Mouse (Mus musculus): ENCODE measurements around the gene Mcu. TPM values are rescaled to one million over a fixed set of nuclear protein-coding genes. Genes with fewer than 3 reads are reported as not detected.

Mcu gene
- polyA plus RNA-seq, 1 experiment from 2014 or later, result 22.0 TPM

- Histone ChIP-seq H3K9ac (no peak overlapping the region), H3K4me1 (replicated peaks) (no peaks in the 10 kb centered on the region), H3K27ac (no peak overlapping the region), H3K4me2 (no peak overlapping the region), H3K9me3 (replicated peaks) (no peaks in the 10 kb centered on the region; the same call in 1 of the 2 replicates), H3K36me3 (peaks cover 5% of the 10 kb centered on the region; the same call in 1 of the 2 replicates), H3K27me3 (no peaks in the 10 kb centered on the region), H3K4me3 (no peak overlapping the region)
- ATAC-seq (replicated peaks; ENCODE audit: insufficient number of reproducible peaks, insufficient read depth, low FRiP score, low read depth), result no peak
- 83% methylated on average over 8 of the region's 8 CpGs for WGBS
Observed at GRCm38 (mm10) chr10:59490920-59491319, 125.6 kb downstream of the Mcu start.

- 93% methylated on average over 1 of the region's 1 CpGs for WGBS
- no peaks in the 10 kb centered on the region; the same call in 1 of the 2 replicates for H3K9me3 ChIP-seq (replicated peaks)
- ATAC-seq (replicated peaks; ENCODE audit: insufficient number of reproducible peaks, insufficient read depth, low FRiP score, low read depth), result no peak
- no peak overlapping the region for H3K27ac ChIP-seq
- H3K4me1 ChIP-seq (replicated peaks), result no peaks in the 10 kb centered on the region
- H3K36me3 ChIP-seq, result peaks cover 5% of the 10 kb centered on the region; the same call in 1 of the 2 replicates
- no peak overlapping the region for H3K4me3 ChIP-seq
- H3K27me3 ChIP-seq, result no peaks in the 10 kb centered on the region
- no peak overlapping the region for H3K9ac ChIP-seq
- H3K4me2 ChIP-seq, result no peak overlapping the region
Observed at GRCm38 (mm10) chr10:59489411-59489810, 127.1 kb downstream of the Mcu start.

GRCm38 (mm10) chr10:59487351-59487750 lies 129.1 kb downstream of the Mcu start:
- Histone ChIP-seq H3K4me1 (replicated peaks) (no peaks in the 10 kb centered on the region), H3K4me2 (no peak overlapping the region), H3K4me3 (no peak overlapping the region), H3K27ac (no peak overlapping the region), H3K36me3 (peaks cover 5% of the 10 kb centered on the region; the same call in 1 of the 2 replicates), H3K27me3 (no peaks in the 10 kb centered on the region), H3K9me3 (replicated peaks) (no peaks in the 10 kb centered on the region; the same call in 1 of the 2 replicates), H3K9ac (no peak overlapping the region)
- 83% methylated on average over 2 of the region's 2 CpGs for WGBS
- ATAC-seq (replicated peaks; ENCODE audit: insufficient number of reproducible peaks, insufficient read depth, low FRiP score, low read depth), result no peak

- H3K4me1 ChIP-seq (replicated peaks), result no peaks in the 10 kb centered on the region
- H3K9me3 ChIP-seq (replicated peaks), result no peaks in the 10 kb centered on the region
- no peak overlapping the region for H3K9ac ChIP-seq
- 91% methylated on average over 6 of the region's 6 CpGs for WGBS
- no peaks in the 10 kb centered on the region for H3K27me3 ChIP-seq
- H3K36me3 ChIP-seq, result 0 out of 2 replicates have a peak, but pooled peaks cover 5% of the 10 kb centered on the region
- no peak overlapping the region for H3K4me3 ChIP-seq
- H3K4me2 ChIP-seq, result no peak overlapping the region
- no peak overlapping the region for H3K27ac ChIP-seq
- ATAC-seq (replicated peaks; ENCODE audit: insufficient number of reproducible peaks, insufficient read depth, low FRiP score, low read depth), result no peak
Observed at GRCm38 (mm10) chr10:59484318-59484717, 132.2 kb downstream of the Mcu start.

- Histone ChIP-seq H3K36me3 (0 out of 2 replicates have a peak, but pooled peaks cover 2% of the 10 kb centered on the region), H3K9ac (no peak overlapping the region), H3K27me3 (no peaks in the 10 kb centered on the region), H3K4me3 (no peak overlapping the region), H3K4me2 (no peak overlapping the region), H3K27ac (no peak overlapping the region), H3K4me1 (replicated peaks) (no peaks in the 10 kb centered on the region), H3K9me3 (replicated peaks) (peaks cover 7% of the 10 kb centered on the region; the same call in 1 of the 2 replicates)
- WGBS, result 93% methylated on average over 5 of the region's 5 CpGs
- no peak for ATAC-seq (replicated peaks; ENCODE audit: insufficient number of reproducible peaks, insufficient read depth, low FRiP score, low read depth)
Observed at GRCm38 (mm10) chr10:59481381-59481780, 135.1 kb downstream of the Mcu start.

GRCm38 (mm10) chr10:59470451-59470850 lies 146.0 kb downstream of the Mcu start:
- no peaks in the 10 kb centered on the region for H3K9me3 ChIP-seq (replicated peaks)
- peaks cover 22% of the 10 kb centered on the region for H3K4me1 ChIP-seq (replicated peaks)
- no peak for ATAC-seq (replicated peaks; ENCODE audit: insufficient number of reproducible peaks, insufficient read depth, low FRiP score, low read depth)
- no peaks in the 10 kb centered on the region for H3K36me3 ChIP-seq
- no peak overlapping the region for H3K4me3 ChIP-seq
- WGBS, result 52% methylated on average over 5 of the region's 5 CpGs
- no peak overlapping the region for H3K9ac ChIP-seq
- H3K27ac ChIP-seq, result peak overlapping the region; percentile 64
- no peak overlapping the region for H3K4me2 ChIP-seq
- H3K27me3 ChIP-seq, result no peaks in the 10 kb centered on the region

GRCm38 (mm10) chr10:59467297-59467696 lies 149.2 kb downstream of the Mcu start:
- no peak for ATAC-seq (replicated peaks; ENCODE audit: insufficient number of reproducible peaks, insufficient read depth, low FRiP score, low read depth)
- H3K4me1 ChIP-seq (replicated peaks), result peaks cover 22% of the 10 kb centered on the region
- no peak overlapping the region for H3K27ac ChIP-seq
- no peak overlapping the region for H3K4me3 ChIP-seq
- H3K9ac ChIP-seq, result no peak overlapping the region
- no peaks in the 10 kb centered on the region for H3K36me3 ChIP-seq
- no peak overlapping the region for H3K4me2 ChIP-seq
- no peaks in the 10 kb centered on the region for H3K9me3 ChIP-seq (replicated peaks)
- 72% methylated on average over 12 of the region's 12 CpGs for WGBS
- H3K27me3 ChIP-seq, result no peaks in the 10 kb centered on the region

- ATAC-seq (replicated peaks; ENCODE audit: insufficient number of reproducible peaks, insufficient read depth, low FRiP score, low read depth), result no peak
- H3K4me3 ChIP-seq, result no peak overlapping the region
- H3K9me3 ChIP-seq (replicated peaks), result no peaks in the 10 kb centered on the region
- no peak overlapping the region for H3K27ac ChIP-seq
- H3K9ac ChIP-seq, result no peak overlapping the region
- H3K36me3 ChIP-seq, result no peaks in the 10 kb centered on the region
- H3K4me2 ChIP-seq, result no peak overlapping the region
- H3K4me1 ChIP-seq (replicated peaks), result peaks cover 22% of the 10 kb centered on the region
- 92% methylated on average over 4 of the region's 4 CpGs for WGBS
- H3K27me3 ChIP-seq, result no peaks in the 10 kb centered on the region
Observed at GRCm38 (mm10) chr10:59466626-59467025, 149.9 kb downstream of the Mcu start.

- H3K9me3 ChIP-seq (replicated peaks), result no peaks in the 10 kb centered on the region
- no peak overlapping the region for H3K4me3 ChIP-seq
- H3K27me3 ChIP-seq, result no peaks in the 10 kb centered on the region
- no peak overlapping the region for H3K4me2 ChIP-seq
- 89% methylated on average over 3 of the region's 3 CpGs for WGBS
- no peaks in the 10 kb centered on the region for H3K36me3 ChIP-seq
- ATAC-seq (replicated peaks; ENCODE audit: insufficient number of reproducible peaks, insufficient read depth, low FRiP score, low read depth), result no peak
- no peak overlapping the region for H3K9ac ChIP-seq
- H3K4me1 ChIP-seq (replicated peaks), result peaks cover 21% of the 10 kb centered on the region
- H3K27ac ChIP-seq, result no peak overlapping the region
Observed at GRCm38 (mm10) chr10:59465546-59465945, 150.9 kb downstream of the Mcu start.

- no peak overlapping the region for H3K4me2 ChIP-seq
- no peaks in the 10 kb centered on the region for H3K9me3 ChIP-seq (replicated peaks)
- H3K4me3 ChIP-seq, result no peak overlapping the region
- WGBS, result 81% methylated on average over 6 of the region's 6 CpGs
- H3K27me3 ChIP-seq, result no peaks in the 10 kb centered on the region
- H3K9ac ChIP-seq, result no peak overlapping the region
- ATAC-seq (replicated peaks; ENCODE audit: insufficient number of reproducible peaks, insufficient read depth, low FRiP score, low read depth), result no peak
- H3K27ac ChIP-seq, result no peak overlapping the region
- H3K4me1 ChIP-seq (replicated peaks), result peaks cover 4% of the 10 kb centered on the region; the same call in 1 of the 2 replicates
- no peaks in the 10 kb centered on the region for H3K36me3 ChIP-seq
Observed at GRCm38 (mm10) chr10:59462307-59462706, 154.2 kb downstream of the Mcu start.

- Histone ChIP-seq H3K9me3 (replicated peaks) (no peaks in the 10 kb centered on the region), H3K4me3 (no peak overlapping the region), H3K4me2 (no peak overlapping the region), H3K27me3 (no peaks in the 10 kb centered on the region), H3K9ac (no peak overlapping the region), H3K4me1 (replicated peaks) (no peaks in the 10 kb centered on the region), H3K27ac (no peak overlapping the region), H3K36me3 (no peaks in the 10 kb centered on the region; the same call in 1 of the 2 replicates)
- ATAC-seq (replicated peaks; ENCODE audit: insufficient number of reproducible peaks, insufficient read depth, low FRiP score, low read depth), result no peak
- 88% methylated on average over 12 of the region's 12 CpGs for WGBS
Observed at GRCm38 (mm10) chr10:59459767-59460166, 156.7 kb downstream of the Mcu start.

- H3K9ac ChIP-seq, result no peak overlapping the region
- 93% methylated on average over 15 of the region's 15 CpGs for WGBS
- H3K4me1 ChIP-seq (replicated peaks), result peaks cover 2% of the 10 kb centered on the region
- no peaks in the 10 kb centered on the region for H3K27me3 ChIP-seq
- peaks cover 4% of the 10 kb centered on the region; the same call in 1 of the 2 replicates for H3K36me3 ChIP-seq
- ATAC-seq (replicated peaks; ENCODE audit: insufficient number of reproducible peaks, insufficient read depth, low FRiP score, low read depth), result no peak
- H3K27ac ChIP-seq, result no peak overlapping the region
- H3K9me3 ChIP-seq (replicated peaks), result no peaks in the 10 kb centered on the region
- no peak overlapping the region for H3K4me3 ChIP-seq
- no peak overlapping the region for H3K4me2 ChIP-seq
Observed at GRCm38 (mm10) chr10:59454631-59455030, 161.9 kb downstream of the Mcu start.
